Mouse (Mus musculus) heart, postnatal 14 days (tissue): ENCODE results near the gene Lypd1. TPM values are rescaled to one million over a fixed set of nuclear protein-coding genes. Genes with fewer than 3 reads are reported as not detected.

Experiments used
- total RNA-seq, 2 experiments: library from RNA; stranded (reverse); gene quantifications; 2 replicates each; pipeline ENCODE4 v1.2.3; 2021

Gene Lypd1
- total RNA-seq, 2 experiments from 2014 or later = 0.26 to 0.66 TPM

Other genes starting within 250 kb of the Lypd1 start
- 1 to 10 TPM in 1 of 2 experiments, under 1 TPM in 1; 0.46 to 1.1 TPM for gene Gpr39, start 236.1 kb downstream of the Lypd1 start, total RNA-seq